Mouse (Mus musculus) cortical plate, adult 2 months (tissue): ENCODE measurements around the gene Lgals12.

Experiments used
- CTCF ChIP-seq: fragments of 200-500 bp; IDR thresholded peaks from 2 replicates; pipeline ENCODE4 v1.5.1; 2011; ENCODE audit warnings: mild to moderate bottlenecking, control low read depth, low read length; ENCODE audit not compliant: insufficient read depth; ENCODE audit errors: extremely low read depth
- POLR2A ChIP-seq: fragments of 200-500 bp; IDR thresholded peaks from 2 replicates; pipeline ENCODE4 v1.6.1; 2011; ENCODE audit warnings: mild to moderate bottlenecking, low read length, control low read depth; ENCODE audit not compliant: insufficient read depth; ENCODE audit errors: extremely low read depth

- TF ChIP-seq CTCF: no peak
- no peak for TF ChIP-seq POLR2A
Measured at GRCm38 (mm10) chr19:7604107-7604506, 2.9 kb downstream of the Lgals12 start.
